11 mouse cellular contexts compared by ENCODE assay signal in the genomic region with DNA sequence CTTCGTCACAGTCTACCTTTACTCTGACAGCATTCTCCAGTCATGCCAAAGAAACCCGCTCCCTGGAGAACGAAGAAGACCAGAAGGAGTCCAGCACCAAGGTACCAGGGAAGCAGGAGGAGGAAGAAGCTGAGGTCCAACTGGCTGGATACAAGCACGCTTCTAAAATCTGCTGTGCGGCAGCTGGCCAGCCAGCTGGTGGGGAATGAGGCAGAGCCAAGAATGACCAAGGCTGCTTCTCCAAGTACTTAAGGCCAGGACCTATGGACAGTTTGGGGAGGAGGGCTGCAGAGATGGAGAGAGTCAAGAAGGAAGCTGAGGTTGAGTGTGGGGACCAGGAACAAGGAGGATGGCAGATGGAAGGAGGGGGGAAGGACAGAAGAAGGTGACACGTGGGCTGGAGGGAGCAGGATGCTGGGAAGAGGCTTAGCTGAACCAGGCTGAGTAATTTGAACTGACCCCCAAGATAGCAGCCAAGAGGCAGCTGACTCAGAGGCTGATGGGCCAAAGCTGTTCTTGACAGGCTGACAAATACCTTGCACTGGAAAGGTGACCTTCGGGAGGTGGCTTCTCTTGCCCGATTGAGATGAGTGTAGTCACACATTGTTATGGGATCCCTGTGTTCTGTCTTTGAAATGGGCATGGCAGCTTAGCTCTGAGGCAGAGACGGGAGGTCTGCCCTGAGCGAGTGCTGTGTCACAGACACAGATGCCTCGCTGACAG. TPM values are rescaled to one million over a fixed set of nuclear protein-coding genes. Genes with fewer than 3 reads are reported as not detected.
A peak's percentile ranks its signal among the peaks of the same experiment; 100 is the strongest.
DNase-seq lines count a peak whose midpoint lies in the region; ATAC-seq and TF ChIP-seq lines count a peak whose summit lies in the region.
"Had no signal": no experiment of that assay in that cellular context is flagged by ENCODE, and none has a peak within 500 bp of the region (broad histone marks: within the 10 kb centered on the region; RNA-seq: fewer than 3 reads in every experiment).

No protein-coding gene starts in this region.

- 68% methylated on average over 11 of the region's 11 CpGs for WGBS in kidney, embryonic 14.5 days
- WGBS in lung, postnatal 0 days, result 55% methylated on average over 11 of the region's 11 CpGs

- no peaks in the 10 kb centered on the region for H3K27me3 ChIP-seq in kidney, embryonic 14.5 days (ENCODE audit: control insufficient read depth, insufficient read depth, low read length)
- no peaks in the 10 kb centered on the region for H3K27me3 ChIP-seq in lung, postnatal 0 days (replicated peaks; ENCODE audit: insufficient read depth, low read length)
- H3K27me3 ChIP-seq: limb, embryonic 13.5 days; stomach, embryonic 15.5 days had no signal

- peaks cover 12% of the 10 kb centered on the region; the same call in 1 of the 2 replicates for H3K4me1 ChIP-seq in kidney, embryonic 14.5 days (ENCODE audit: control insufficient read depth, insufficient read depth, low read length)
- H3K4me1 ChIP-seq in lung, postnatal 0 days (ENCODE audit: insufficient read depth, low read depth, low read length), result no peaks in the 10 kb centered on the region
- H3K4me1 ChIP-seq: limb, embryonic 13.5 days; stomach, embryonic 15.5 days had no signal

- ATAC-seq in kidney, embryonic 14.5 days (ENCODE audit: low FRiP score, low TSS enrichment), result no peak
- peak; percentile 65 for ATAC-seq in lung, postnatal 0 days
- ATAC-seq: intestine, embryonic 16.5 days had no signal

- no peak overlapping the region for H3K4me2 ChIP-seq in kidney, embryonic 14.5 days (replicated peaks; ENCODE audit: low read depth, low read length)
- no peak overlapping the region for H3K4me2 ChIP-seq in lung, postnatal 0 days (replicated peaks; ENCODE audit: low read depth, low read length)
- H3K4me2 ChIP-seq: limb, embryonic 13.5 days; stomach, embryonic 15.5 days had no signal

- no peak for TF ChIP-seq CTCF in lung, postnatal 0 days (IDR thresholded peaks at IDR 0.05)

- DNase-seq in kidney, postnatal 10 days, result peak; percentile 54
- DNase-seq in fibroblast of lung, adult 2 months (ENCODE audit: low read depth), result peak; percentile 27
- peak; percentile 64 to 77 for DNase-seq in heart, adult 9 months (ENCODE audit: low spot score in 2 of 2)
- DNase-seq in lung, postnatal 0 days (ENCODE audit: low spot score), result peak; percentile 65
- no peak for DNase-seq in c-Kit-positive CD71-positive TER-119-positive erythroid progenitor cells, embryonic 14.5 days (ENCODE audit: low spot score)
- DNase-seq in right cerebral cortex, postnatal 36 days (ENCODE audit: low spot score in 2 of 2), result no peak
- DNase-seq in retina, embryonic 14.5 days (ENCODE audit: low spot score), result no peak

- H3K4me3 ChIP-seq in kidney, embryonic 14.5 days (ENCODE audit: low read length), result no peak overlapping the region
- no peak overlapping the region for H3K4me3 ChIP-seq in lung, postnatal 0 days (ENCODE audit: low read depth, low read length)
- H3K4me3 ChIP-seq: limb, embryonic 13.5 days; stomach, embryonic 15.5 days had no signal

- no peaks in the 10 kb centered on the region for H3K36me3 ChIP-seq in kidney, embryonic 14.5 days (ENCODE audit: control insufficient read depth, insufficient read depth, low read length)
- no peaks in the 10 kb centered on the region for H3K36me3 ChIP-seq in lung, postnatal 0 days (ENCODE audit: insufficient read depth, low read length)
- H3K36me3 ChIP-seq: limb, embryonic 13.5 days; stomach, embryonic 15.5 days had no signal

- no peaks in the 10 kb centered on the region for H3K9me3 ChIP-seq in kidney, embryonic 14.5 days (ENCODE audit: control insufficient read depth, low read length)
- no peaks in the 10 kb centered on the region for H3K9me3 ChIP-seq in lung, postnatal 0 days (ENCODE audit: low read length)
- H3K9me3 ChIP-seq: limb, embryonic 13.5 days; stomach, embryonic 15.5 days had no signal

- no peak overlapping the region for H3K9ac ChIP-seq in kidney, embryonic 14.5 days (ENCODE audit: low read depth, low read length)
- H3K9ac ChIP-seq in lung, postnatal 0 days (replicated peaks; ENCODE audit: low read depth), result no peak overlapping the region
- H3K9ac ChIP-seq: limb, embryonic 13.5 days; stomach, embryonic 15.5 days had no signal

- H3K27ac ChIP-seq in kidney, embryonic 14.5 days (ENCODE audit: low read depth, low read length), result no peak overlapping the region
- H3K27ac ChIP-seq in lung, postnatal 0 days (ENCODE audit: low read length), result no peak overlapping the region
- H3K27ac ChIP-seq: limb, embryonic 13.5 days; stomach, embryonic 15.5 days had no signal

- TF ChIP-seq EP300 in lung, postnatal 0 days (IDR thresholded peaks at IDR 0.05), result no peak

RNA-seq across cellular contexts. Expression of a gene that starts 25.0 kb away (rescaled TPM):
- 0.27 and 0.32 TPM in 2 replicates for polyA plus RNA-seq in kidney, embryonic 14.5 days (2014; fragmentation: Nextera tagmentation; extraction: Ambion mirVana)
- polyA plus RNA-seq in lung, postnatal 0 days (2015; fragmentation: Nextera tagmentation; extraction: Ambion mirVana), result 6.3 and 9.1 TPM in 2 replicates

RNA-seq across cellular contexts. Expression of a gene that starts 54.6 kb away (rescaled TPM):
- not detected in 2 replicates for polyA plus RNA-seq in kidney, embryonic 14.5 days (2014; fragmentation: Nextera tagmentation; extraction: Ambion mirVana)
- polyA plus RNA-seq in lung, postnatal 0 days (2015; fragmentation: Nextera tagmentation; extraction: Ambion mirVana), result not detected in 2 replicates
- polyA plus RNA-seq: intestine, embryonic 16.5 days; limb, embryonic 13.5 days; stomach, embryonic 15.5 days had no signal

Comparison
In these comparisons a context has a peak if more than half of its experiments do, and no peak if none do; other contexts are left out.
1. DNase-seq: peak in kidney, postnatal 10 days (single experiment), fibroblast of lung, adult 2 months (single experiment), heart, adult 9 months (2 of 2) and lung, postnatal 0 days (single experiment); none in c-Kit-positive CD71-positive TER-119-positive erythroid progenitor cells, embryonic 14.5 days (single experiment), right cerebral cortex, postnatal 36 days (0 of 2) and retina, embryonic 14.5 days (single experiment).